Mouse (Mus musculus) lung, postnatal 36 days (tissue): ENCODE measurements around the gene Zfp867.
A peak's percentile ranks its signal among the peaks of the same experiment; 100 is the strongest.

ENCODE experiments used
- DNase-seq: peaks from one replicate; pipeline ENCODE4 v3.0.0; 2022; ENCODE audit warnings: mixed read lengths

Gene Zfp867

GRCm38 (mm10) chr11:59472326-59472677 lies at the start of gene Zfp867:
Gene Zfp867 (minus strand): TSS chr11:59472474.
- peak; percentile 98 for DNase-seq

DNA sequence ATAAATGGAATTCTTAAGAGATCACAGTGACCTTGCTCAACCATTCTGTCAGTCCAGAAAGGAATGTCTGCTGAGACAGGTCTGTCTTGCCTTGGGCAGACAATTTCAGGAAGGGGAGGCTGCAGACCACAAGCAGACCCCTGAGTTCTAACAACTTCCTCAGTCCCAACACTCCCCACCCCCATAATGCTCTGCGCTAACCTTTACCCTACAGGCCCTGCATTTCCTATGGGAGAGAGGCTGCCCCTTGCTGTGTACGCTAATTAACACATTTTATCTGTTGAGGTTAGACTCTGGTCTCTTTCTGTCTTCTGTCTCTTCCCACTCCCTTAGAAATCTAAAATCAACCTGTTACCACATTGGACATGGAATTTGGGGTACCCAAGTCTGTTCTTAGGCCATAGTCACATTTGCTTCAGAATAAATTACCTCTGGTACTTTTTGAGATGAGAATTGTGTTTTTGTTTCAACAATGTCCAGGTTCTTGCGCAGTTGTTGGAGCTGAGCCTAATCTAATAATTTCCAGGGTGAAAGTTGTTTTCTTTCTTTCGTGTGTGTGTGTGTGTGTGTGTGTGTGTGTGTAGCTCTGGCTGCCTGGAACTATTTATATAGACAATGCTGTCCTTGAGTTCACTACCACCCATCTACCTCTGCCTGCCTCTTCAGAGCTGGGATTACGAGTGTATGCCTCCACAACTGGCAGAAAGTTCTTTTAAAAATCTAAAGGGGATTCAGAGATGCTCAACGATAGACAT lies 47.6 kb upstream of the Zfp867 start:
- no peak for DNase-seq

GRCm38 (mm10) chr11:59518226-59518625 lies 46.0 kb upstream of the Zfp867 start:
- DNase-seq, result peak; percentile 34

DNA sequence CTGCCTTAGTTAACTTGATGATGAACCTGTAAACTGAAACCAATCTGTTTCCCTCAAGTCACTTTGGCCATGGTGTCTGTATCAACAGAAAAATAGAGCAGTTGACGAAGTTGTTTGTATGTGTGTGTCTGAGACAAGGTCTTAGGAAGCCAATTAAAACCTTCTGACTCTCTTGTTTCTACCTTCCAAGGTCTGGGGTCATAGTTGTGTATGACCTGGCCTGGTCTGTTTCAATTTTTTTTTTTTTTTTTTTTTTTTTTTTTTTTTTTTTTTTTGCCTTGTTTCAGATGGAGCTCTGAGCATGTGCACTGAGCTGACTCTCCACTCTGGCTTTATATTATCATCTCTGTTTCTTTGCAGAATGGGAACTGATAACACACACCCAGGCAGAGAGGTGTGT lies 45.2 kb upstream of the Zfp867 start:
- no peak for DNase-seq

GRCm38 (mm10) chr11:59514789-59515188 lies 42.5 kb upstream of the Zfp867 start:
- no peak for DNase-seq

GRCm38 (mm10) chr11:59514381-59514780 lies 42.1 kb upstream of the Zfp867 start:
- DNase-seq, result no peak

DNA sequence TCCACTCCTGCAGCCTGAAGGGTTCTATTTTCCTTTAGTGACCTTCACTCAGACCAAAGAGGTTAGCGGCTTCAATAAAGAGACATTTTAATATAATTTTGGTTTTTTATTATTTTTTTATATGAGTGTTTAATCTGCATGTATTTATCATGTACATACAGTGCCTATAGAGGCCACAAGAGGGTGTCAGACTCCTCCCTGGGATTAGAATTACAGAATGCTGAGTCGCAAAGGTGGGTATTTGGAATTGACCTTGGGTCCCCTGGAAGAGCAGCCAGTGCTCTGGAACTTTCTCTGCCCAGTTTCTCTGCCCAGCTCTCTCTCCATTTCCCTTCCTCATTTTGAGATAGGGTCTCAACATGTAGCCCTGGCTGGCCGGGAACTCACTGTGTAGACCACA lies 41.3 kb upstream of the Zfp867 start:
- no peak for DNase-seq

- DNase-seq, result no peak
Measured at GRCm38 (mm10) chr11:59512733-59513132, 40.5 kb upstream of the Zfp867 start.

DNA sequence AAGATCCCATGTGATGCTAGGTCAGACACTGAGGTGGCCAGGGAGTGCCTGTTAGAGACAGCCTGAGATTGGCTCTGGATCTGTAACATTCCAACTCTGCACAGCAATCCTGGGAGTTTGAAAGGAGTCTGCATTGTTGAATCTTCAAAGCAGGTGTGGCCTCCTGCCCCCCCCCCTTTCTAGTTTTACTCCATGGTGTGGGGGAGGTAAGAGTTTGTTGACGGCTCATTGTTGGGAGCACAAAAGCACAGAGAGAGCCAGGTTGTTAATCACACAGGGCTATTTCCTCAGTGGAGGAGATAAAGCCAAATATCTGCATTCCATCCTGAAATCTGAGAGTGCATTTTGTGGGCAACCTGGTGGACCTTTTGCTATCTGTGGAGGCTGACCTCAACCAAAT lies 39.3 kb upstream of the Zfp867 start:
- no peak for DNase-seq

DNA sequence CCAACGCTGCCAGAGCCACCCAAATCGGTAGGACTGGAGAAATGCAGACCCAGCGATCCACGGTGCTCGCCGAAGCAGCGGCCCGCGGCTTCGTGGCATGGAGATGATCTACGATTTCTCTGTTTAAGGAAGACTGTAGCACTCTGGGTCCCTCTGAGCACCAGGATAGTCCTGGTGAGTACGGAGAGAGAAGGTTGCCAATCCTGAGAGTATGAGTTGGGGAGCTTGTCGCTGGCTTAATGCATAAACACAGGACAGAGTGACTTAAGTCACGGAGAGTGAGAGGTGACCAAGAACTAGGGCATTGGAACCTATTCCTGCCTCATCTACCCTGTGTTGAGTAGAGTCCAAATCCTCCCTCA lies 34.4 kb upstream of the Zfp867 start:
- DNase-seq, result no peak

DNA sequence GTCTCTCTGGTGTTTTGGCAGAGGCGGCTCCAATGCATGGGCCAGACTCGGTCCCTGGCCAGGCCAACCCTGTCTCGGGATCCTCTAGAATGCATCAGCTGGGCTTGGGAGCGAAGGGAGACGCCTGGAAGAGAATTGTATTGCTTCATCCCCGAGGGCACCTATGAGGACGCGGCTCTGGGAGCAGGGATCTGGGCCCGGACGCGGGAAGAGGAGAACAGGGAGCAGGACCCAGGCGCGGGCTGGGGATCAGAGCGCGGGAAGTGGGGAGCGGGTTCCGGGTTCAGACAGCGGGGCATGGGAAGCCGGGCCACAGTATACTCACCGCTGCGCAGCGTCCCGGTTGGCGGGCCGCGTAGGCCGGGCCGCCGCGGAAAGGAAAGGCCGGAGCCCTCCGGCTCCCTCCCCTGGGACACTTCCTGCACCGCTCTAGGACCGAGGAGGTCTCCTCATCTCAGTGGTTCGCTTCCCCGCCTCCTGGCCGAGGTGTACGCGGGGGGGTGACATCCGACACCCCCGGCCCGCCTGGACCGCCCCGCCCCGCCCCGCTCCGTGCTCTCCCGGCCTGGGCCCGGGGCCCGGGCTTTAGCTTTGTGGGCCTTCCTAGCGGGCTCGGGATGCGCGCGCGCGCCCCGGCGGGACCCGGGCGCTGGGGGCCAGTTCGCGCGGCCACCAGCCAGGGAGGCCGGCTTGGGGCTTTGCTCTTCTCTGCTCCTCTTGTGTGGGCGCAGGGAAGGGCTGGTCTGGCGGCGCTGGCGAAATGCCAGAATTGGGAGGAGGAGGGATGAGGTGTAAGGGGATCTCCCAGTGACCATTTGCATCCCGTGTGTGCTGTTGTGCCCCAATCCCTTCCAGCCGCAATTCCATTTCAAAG lies 33.8 kb upstream of the Zfp867 start:
- DNase-seq, result peak; percentile 94

DNA sequence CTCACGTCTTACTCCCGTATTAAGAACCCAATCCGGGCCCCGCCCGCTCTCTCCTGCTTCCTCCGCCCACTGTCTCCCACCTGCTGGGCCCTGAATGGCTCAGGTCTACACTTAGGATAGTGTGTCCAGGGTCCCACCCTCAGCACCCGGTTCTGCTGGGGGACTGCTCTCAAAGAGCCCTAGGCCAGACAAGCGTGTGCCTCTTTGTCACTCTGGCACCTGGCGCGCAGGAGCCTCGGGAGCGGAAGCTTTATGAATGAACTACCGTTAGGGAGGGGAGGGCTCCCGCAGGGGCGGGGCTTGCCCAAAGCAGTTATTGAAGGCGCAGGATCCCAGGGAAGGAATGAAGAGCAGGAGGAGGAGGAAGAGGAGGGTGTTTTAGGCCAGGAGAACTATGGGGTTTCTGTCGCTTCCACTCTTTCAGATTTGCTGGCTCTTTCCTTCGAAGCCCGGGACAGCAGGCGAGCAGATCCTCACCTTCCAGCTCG lies 33.1 kb upstream of the Zfp867 start:
- DNase-seq, result peak; percentile 72

- no peak for DNase-seq
Measured at GRCm38 (mm10) chr11:59501978-59502700, 29.9 kb upstream of the Zfp867 start.

GRCm38 (mm10) chr11:59497747-59498146 lies 25.5 kb upstream of the Zfp867 start:
- DNase-seq, result no peak

DNA sequence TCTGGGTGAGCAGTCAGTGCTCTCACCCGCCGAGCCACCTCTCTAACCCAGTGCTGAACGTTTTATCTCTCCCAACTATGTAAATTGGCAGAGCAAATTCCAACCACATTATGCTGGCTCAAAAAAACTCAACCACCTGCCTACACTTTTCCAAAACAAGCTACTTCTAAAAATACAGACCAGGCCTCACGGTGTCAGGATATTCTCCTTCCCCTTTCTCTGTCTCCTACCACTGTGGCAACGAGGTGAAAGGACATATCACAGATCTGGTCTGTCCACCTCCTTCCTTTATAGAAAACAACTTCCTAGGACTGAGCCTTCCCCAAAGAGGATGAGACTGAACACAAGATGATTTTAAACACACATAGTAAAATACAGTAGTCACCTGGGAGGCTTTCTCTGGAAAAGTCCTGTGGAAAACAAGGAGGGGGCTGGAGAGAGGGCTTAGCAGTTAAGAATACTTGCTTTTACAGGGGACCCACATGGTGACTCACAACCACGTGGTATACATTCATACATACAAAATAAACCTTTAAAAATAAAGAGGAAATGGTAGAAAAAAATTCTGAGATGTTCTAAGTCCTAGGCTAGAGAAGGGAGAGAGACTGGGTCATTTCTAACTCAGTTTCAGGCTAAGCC lies 24.5 kb upstream of the Zfp867 start:
- no peak for DNase-seq

DNA sequence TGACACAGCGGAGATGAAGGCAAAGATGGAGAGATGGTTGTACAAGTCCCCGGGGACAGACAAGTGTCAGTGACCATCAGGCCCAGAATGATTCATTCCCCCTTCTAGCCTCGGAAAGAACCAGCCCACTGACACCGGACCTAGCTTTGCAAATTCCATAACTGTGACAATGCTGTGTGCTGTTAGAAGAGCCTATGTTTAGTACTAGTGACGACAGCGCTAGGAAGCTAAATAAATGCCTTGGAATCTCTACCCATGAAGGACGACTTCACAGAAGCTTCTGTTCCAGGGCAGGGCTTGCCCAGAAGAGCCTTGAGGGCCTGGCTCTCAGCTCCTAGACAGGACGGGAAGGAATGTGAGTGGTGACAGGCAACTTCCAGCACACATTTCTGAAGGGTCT lies 13.9 kb upstream of the Zfp867 start:
- no peak for DNase-seq

DNA sequence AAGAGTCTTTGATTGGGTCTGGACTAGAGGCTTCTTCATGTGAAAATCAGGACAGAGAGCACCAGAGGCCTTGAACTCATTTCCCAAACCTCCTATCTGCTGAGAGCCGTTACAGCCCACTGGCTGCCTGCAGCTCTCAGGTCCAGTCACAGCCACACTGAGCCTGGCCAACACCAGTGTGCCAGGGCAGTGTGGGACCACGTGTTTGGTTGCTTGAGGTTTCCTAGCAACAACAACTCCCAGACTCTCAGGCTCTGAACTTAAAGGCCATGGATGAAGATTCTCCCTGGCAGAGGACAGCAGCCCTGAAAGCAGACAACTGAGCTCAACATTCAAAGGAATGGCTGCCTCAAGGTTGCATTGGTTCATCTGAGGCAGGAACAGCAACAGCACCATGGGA lies 13.4 kb upstream of the Zfp867 start:
- DNase-seq, result no peak

DNA sequence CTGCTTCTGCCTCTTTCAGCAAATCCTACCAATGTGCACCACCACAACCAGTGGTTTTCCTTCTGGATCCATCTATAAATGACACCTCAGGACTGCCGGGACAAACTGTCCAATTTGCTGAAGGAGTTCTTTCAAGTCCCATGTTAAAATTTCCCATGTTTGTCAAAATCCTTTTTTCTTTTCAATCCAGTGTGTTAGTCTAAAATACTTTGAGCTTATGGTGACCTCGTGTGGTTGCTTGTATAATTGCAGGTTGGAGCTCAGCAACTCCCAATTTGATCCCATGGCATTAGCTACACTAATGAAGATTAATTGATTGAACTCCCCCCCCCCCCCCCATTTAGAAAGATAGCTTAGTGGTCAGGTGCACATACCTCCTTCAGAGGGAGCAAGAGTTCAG lies 10.9 kb upstream of the Zfp867 start:
- peak; percentile 76 for DNase-seq

DNA sequence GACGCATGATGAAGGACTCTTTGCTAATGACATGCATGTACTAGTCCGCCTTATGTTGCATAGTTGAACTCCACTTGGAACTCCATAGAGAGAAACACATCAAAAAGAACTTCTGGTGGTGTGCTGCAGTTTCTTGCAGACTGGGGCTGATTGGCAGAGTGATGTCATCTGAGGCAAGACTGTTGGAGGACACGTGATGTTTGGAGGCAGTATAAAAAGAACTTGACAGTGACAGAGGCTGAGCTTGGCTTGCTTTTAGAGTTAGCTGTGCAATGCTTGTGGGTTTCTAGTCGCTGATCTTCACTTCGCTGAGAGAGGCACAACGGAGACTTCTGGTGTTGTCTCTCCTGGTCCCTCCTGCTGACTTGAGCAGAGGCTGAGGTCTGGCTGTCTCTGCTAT lies 5.0 kb upstream of the Zfp867 start:
- DNase-seq, result no peak

- peak; percentile 9 for DNase-seq
Measured at GRCm38 (mm10) chr11:59471413-59472325, 605 bp downstream of the Zfp867 start.

GRCm38 (mm10) chr11:59460459-59460858 lies 11.8 kb downstream of the Zfp867 start:
- DNase-seq, result no peak

- peak; percentile 90 for DNase-seq
Measured at GRCm38 (mm10) chr11:59458973-59459372, 13.3 kb downstream of the Zfp867 start.
